ENCODE assay signal across 13 mouse cellular contexts in genomic region chr3:49485105-49485504, GRCm38 (mm10).
DNase-seq lines count a peak whose midpoint lies in the region; ATAC-seq and TF ChIP-seq lines count a peak whose summit lies in the region.
"Had no signal": no experiment of that assay in that cellular context is flagged by ENCODE, and none has a peak within 500 bp of the region (broad histone marks: within the 10 kb centered on the region; RNA-seq: fewer than 3 reads in every experiment).

No protein-coding gene starts in this region.

- no peaks in the 10 kb centered on the region for H3K27me3 ChIP-seq in limb, embryonic 14.5 days (ENCODE audit: control insufficient read depth, insufficient read depth, low read length)
- H3K27me3 ChIP-seq: midbrain, embryonic 13.5 days had no signal

- H3K27ac ChIP-seq in limb, embryonic 14.5 days (replicated peaks; ENCODE audit: low read depth, low read length) = no peak overlapping the region
- H3K27ac ChIP-seq: midbrain, embryonic 13.5 days had no signal

- peak; percentile 57 for DNase-seq in gastrocnemius, adult 18-20 months (ENCODE audit: low spot score)
- no peak for DNase-seq in gastrocnemius, postnatal 4 days (ENCODE audit: low spot score in 2 of 2)
- peak; percentile 26 for DNase-seq in urinary bladder, postnatal 14 days (ENCODE audit: low spot score)
- no peak for DNase-seq in urinary bladder, postnatal 10 days (ENCODE audit: low spot score)
- peak; percentile 74 for DNase-seq in limb, embryonic 14.5 days (ENCODE audit: low spot score)
- peak; percentile 57 for DNase-seq in skeletal muscle tissue, adult 2 months (ENCODE audit: low read depth, low spot score)
- no peak for DNase-seq in thymus, postnatal 0 days (ENCODE audit: low spot score)
- DNase-seq: adrenal gland, postnatal 10 days; cerebellum, adult 11-12 months; kidney, adult 9 months; liver had no signal

- H3K4me3 ChIP-seq in limb, embryonic 14.5 days (replicated peaks; ENCODE audit: low read length) = no peak overlapping the region
- H3K4me3 ChIP-seq: midbrain, embryonic 13.5 days had no signal

- WGBS in limb, embryonic 14.5 days = 39% methylated on average over 8 of the region's 8 CpGs

- H3K4me2 ChIP-seq in limb, embryonic 14.5 days (replicated peaks; ENCODE audit: low read depth, low read length, severe bottlenecking) = no peak overlapping the region
- H3K4me2 ChIP-seq: midbrain, embryonic 13.5 days had no signal

- no peaks in the 10 kb centered on the region for H3K4me1 ChIP-seq in limb, embryonic 14.5 days (ENCODE audit: control insufficient read depth, insufficient read depth, low read length)
- H3K4me1 ChIP-seq: midbrain, embryonic 13.5 days had no signal

- TF ChIP-seq POLR2A in limb, embryonic 14.5 days (IDR thresholded peaks at IDR 0.05; ENCODE audit: borderline replicate concordance, extremely low read depth, insufficient read depth, insufficient read length) = no peak

- H3K36me3 ChIP-seq in limb, embryonic 14.5 days (ENCODE audit: control insufficient read depth, insufficient read depth, low read length) = no peaks in the 10 kb centered on the region
- H3K36me3 ChIP-seq: midbrain, embryonic 13.5 days had no signal

- 0 out of 2 replicates have a peak, but pooled peaks have one; percentile 70 for ATAC-seq in limb, embryonic 14.5 days (ENCODE audit: low FRiP score, low read depth)
- ATAC-seq in monocyte, adult 5-6 weeks (replicated peaks; ENCODE audit: insufficient number of reproducible peaks, low FRiP score, low TSS enrichment, poor library complexity, severe bottlenecking) = no peak
- ATAC-seq: midbrain, embryonic 13.5 days had no signal

- no peak overlapping the region for H3K9ac ChIP-seq in limb, embryonic 14.5 days (ENCODE audit: low read depth, low read length, severe bottlenecking)
- H3K9ac ChIP-seq: midbrain, embryonic 13.5 days had no signal

- no peaks in the 10 kb centered on the region for H3K9me3 ChIP-seq in limb, embryonic 14.5 days (ENCODE audit: control insufficient read depth, low read length)
- H3K9me3 ChIP-seq: midbrain, embryonic 13.5 days had no signal

Comparison
In these comparisons a context has a peak if more than half of its experiments do, and no peak if none do; other contexts are left out.
1. DNase-seq: peak in gastrocnemius, adult 18-20 months (single experiment), urinary bladder, postnatal 14 days (single experiment), limb, embryonic 14.5 days (single experiment) and skeletal muscle tissue, adult 2 months (single experiment); none in gastrocnemius, postnatal 4 days (0 of 2), urinary bladder, postnatal 10 days (single experiment) and thymus, postnatal 0 days (single experiment).